Mouse (Mus musculus): Measurements from ENCODE around the gene Mrpl53. TPM values are rescaled to one million over a fixed set of nuclear protein-coding genes. Genes with fewer than 3 reads are reported as not detected.
A peak's percentile ranks its signal among the peaks of the same experiment; 100 is the strongest.

Gene Mrpl53
- total RNA-seq (2021): 100 to 1,000 TPM; 127 to 151 TPM

DNA sequence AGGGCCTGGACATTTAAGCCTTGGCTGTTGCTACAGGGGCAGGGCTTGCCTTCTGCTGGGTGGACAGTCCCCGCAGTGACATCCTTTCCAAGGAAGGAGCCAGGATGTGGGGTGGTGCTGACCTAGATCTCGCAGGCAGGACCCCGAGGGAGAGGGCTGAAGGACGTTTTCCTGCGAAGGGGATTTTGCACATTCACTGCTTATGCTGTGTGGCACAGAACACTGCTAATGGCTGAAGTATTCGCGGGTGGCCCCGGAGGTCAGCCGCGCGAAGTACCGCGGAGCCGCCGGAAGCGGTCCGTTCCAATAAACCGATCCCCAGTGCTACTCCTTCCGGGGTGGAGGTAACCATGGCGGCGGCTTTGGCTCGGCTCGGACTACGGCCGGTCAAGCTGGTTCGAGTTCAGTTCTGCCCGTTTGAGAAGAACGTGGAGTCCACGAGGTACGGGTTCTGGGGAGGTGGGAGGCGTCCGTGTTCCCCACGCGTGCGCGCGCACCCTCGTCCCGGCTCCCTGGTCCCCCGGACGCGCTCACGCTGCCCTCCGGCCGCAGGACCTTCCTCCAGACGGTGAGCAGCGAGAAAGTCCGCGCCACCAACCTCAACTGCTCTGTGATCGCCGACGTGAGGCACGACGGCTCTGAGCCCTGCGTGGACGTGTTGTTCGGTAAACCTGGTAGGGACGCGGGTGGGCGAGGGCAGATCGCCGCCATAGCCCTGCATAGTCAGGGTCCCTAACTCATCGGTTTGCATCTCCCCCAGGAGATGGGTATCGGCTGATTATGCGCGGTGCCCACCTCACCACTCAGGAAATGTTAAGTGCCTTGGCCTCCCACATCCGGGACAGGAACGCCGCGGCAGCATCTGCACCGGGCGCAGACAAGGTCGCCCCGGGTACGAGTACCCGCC lies at the start of gene Mrpl53:
Mrpl53 (plus strand) TSS at position 279 of the 907 bp plus-strand sequence.
- intact Hi-C loops (cut with DNase I): loop anchor here (5.0 kb wide), 1 partner anchor 158 kb away; no protein-coding TSS in a partner anchor
- peak; percentile 72 for DNase-seq (ENCODE audit: low spot score)

GRCm38 (mm10) chr6:83065995-83066394 lies 42.8 kb upstream of the Mrpl53 start:
- DNase-seq (ENCODE audit: low spot score): no peak
- intact Hi-C loops (cut with DNase I): loop anchor here (2.0 kb wide), 1 partner anchor 75 kb away; no protein-coding TSS in a partner anchor

- DNase-seq (ENCODE audit: low spot score): no peak
- intact Hi-C loops (cut with DNase I): loop anchor here (2.0 kb wide), 1 partner anchor 76 kb away; no protein-coding TSS in a partner anchor
Observed at GRCm38 (mm10) chr6:83066441-83066840, 42.4 kb upstream of the Mrpl53 start.

DNA sequence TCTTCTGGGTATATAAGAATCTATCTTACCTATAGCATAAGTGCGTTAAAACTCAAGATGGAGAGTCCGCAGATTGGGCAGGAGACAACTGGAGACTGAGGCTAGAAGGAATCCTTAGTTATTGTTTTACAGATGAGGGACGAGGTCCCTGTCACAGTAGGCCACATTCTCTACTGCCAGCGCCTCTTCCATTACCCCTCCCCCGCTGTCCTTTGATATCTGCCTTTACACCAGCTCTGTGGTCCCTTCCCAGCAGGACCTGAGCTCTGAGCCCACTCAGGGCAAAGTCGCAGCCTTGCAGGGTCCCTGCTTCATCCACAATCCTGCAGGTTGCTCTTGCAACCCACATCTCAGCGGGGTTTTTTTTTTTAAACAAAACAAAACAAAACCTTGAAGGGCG lies 40.6 kb upstream of the Mrpl53 start:
- DNase-seq (ENCODE audit: low spot score): no peak
- intact Hi-C loops (cut with DNase I): no loop called here

- DNase-seq (ENCODE audit: low spot score): no peak
- intact Hi-C loops (cut with DNase I): no loop called here
Observed at GRCm38 (mm10) chr6:83068706-83069487, 39.9 kb upstream of the Mrpl53 start.

DNA sequence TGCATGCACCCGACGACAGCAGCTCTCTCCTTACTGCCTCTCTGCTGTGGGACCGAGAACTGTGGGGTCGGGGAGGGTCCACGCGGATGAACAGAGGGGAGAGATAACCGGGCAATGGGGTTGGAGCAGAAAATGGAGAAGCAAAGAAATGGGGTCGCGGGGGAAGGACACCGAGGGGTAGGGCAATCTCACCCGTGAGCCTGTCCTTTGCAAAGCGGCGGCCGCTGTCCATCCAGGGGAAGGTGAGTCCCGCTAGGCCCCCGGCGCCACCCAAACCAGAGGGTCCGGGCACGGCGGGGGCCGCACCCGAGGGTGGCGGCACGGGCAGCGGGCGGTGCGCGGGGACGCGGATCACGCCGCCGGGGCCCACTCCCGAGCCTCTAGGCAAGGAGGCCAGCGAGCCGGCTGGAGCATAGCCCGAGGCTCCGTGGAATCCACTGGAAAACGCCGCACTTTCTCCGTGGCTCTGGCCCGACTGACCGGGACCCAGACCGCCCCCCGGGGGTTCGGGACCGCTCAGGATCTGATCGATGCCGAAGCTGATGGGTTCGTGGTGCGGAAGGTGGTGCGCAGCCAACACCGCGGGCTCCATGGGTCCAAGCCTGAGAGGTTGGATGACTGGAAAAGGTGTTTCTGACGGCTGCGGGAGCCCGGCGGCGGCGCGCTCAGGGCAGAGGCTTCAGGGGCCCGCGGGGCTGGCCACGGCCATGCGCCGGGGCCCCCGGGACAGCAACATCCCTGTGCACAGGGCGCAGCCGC lies 39.2 kb upstream of the Mrpl53 start:
- no peak for DNase-seq (ENCODE audit: low spot score)
- intact Hi-C loops (cut with DNase I): no loop called here

DNA sequence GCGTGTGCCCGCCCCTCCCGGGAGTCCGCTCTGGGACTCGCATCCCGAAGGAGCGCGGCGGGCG lies 38.8 kb upstream of the Mrpl53 start, which contains the start of gene Tlx2:
Tlx2 (minus strand) TSS at position 47 of the 64 bp plus-strand sequence.
- intact Hi-C loops (cut with DNase I): no loop called here
- no peak for DNase-seq (ENCODE audit: low spot score)

DNA sequence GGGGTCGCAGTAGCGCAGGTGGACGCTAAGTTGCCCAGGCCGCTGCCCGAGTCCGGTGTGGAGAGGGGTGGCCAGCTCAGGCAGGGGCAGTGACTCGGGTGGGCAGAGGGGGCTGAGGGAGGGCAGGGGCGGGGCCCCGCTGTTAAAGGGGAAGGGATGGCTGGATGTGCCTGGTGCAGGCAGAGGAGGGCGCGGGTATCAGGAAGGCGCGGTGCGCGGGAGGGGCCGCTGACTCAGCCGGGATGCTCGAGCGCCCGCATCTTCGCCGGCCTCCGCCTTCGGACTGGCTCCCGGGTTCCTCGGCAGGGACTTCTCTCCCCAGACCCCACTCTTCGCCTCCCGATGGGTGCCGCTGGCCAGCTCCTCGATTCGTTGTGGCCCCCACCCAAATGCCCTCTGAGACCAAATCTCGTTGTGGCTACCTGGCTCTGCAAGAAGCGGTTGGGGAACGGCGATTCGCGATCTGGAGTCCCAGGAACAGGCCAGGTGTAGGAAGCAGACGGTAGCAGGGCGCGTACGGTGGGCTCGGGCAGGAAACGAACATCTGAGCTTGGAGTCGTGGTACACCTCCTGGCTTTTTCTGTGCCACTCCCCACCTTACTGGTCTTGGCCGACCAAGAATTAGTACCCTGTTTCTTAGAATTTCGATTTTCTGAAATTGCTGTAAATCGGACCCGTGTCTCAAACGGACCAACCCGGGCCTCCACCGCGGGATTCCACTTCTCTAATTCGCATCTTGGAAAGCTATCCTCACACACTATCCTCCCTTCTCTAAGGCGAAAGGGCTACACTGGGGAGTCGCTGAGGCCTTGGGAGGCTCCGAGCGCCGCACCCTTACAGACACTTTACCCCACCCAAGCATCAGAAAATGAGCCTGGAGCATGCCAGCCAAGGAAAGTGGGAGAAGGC lies 38.3 kb upstream of the Mrpl53 start:
- intact Hi-C loops (cut with DNase I): no loop called here

GRCm38 (mm10) chr6:83071220-83071619 lies 37.6 kb upstream of the Mrpl53 start:
- intact Hi-C loops (cut with DNase I): no loop called here
- DNase-seq (ENCODE audit: low spot score): no peak

More for the DNA sequence above, 38.3 kb upstream of the Mrpl53 start:
- DNase-seq (ENCODE audit: low spot score): no peak

DNA sequence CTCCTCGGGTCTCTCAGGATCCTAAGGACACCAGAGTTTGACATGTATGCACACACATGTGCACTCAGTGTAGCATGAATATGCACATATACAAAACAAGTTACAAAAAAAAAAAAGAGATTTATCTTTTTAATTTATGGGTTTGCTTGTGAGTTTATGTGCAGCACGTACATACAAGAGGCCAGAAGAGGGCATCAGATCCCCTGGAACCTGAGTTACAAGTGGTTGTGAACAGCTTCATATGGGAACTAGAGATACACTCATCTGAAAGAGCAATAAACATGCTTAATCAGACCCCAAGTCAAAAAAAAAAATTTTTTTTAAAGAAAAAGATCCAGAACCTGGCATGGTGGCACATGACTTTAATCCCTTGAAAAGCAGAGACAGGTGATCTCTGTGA lies 33.9 kb upstream of the Mrpl53 start:
- intact Hi-C loops (cut with DNase I): no loop called here
- DNase-seq (ENCODE audit: low spot score): no peak

DNA sequence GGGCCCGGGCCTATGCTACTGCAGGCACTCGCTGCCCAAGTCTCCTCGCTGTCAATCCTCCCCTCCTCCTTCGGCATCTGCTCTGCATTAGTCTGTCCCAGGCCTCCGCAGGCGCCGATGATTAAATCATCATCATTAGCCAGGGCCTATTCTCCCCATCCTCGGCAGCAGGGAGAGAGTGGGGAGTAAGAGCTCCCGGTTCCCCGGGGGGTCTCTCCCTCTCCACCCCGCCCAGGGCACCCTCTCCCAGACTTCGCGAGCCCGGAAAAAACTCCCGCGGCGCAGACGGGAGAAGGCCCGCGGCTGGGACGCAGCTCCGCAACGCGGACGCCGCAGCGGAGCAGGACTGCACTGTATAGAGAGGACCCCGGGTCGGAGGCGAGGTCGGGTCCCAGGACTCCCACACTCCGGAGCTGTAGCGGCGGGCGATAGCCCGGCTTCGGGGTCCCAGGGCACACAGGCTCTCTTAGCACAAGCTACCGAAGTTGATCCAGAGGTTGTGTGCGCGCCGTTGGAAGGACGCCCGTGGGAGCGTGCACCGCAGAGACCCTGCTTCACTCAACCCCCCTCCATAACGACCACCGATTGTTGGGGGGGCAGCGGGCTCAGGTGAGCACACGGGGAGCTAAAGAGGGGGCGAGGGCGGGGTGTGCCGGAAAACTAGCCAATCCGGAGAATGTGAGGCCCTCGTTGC lies 31.1 kb upstream of the Mrpl53 start, which contains the start of gene Pcgf1:
Pcgf1 (plus strand) TSS at position 240 of the 694 bp plus-strand sequence.
- intact Hi-C loops (cut with DNase I): loop anchor here (2.0 kb wide), 1 partner anchor 81 kb away; no protein-coding TSS in a partner anchor
- no peak for DNase-seq (ENCODE audit: low spot score)

GRCm38 (mm10) chr6:83078324-83078858 lies 30.4 kb upstream of the Mrpl53 start:
- intact Hi-C loops (cut with DNase I): no loop called here
- DNase-seq (ENCODE audit: low spot score): peak; percentile 98

GRCm38 (mm10) chr6:83080210-83080609 lies 28.6 kb upstream of the Mrpl53 start:
- intact Hi-C loops (cut with DNase I): no loop called here
- DNase-seq (ENCODE audit: low spot score): no peak

DNA sequence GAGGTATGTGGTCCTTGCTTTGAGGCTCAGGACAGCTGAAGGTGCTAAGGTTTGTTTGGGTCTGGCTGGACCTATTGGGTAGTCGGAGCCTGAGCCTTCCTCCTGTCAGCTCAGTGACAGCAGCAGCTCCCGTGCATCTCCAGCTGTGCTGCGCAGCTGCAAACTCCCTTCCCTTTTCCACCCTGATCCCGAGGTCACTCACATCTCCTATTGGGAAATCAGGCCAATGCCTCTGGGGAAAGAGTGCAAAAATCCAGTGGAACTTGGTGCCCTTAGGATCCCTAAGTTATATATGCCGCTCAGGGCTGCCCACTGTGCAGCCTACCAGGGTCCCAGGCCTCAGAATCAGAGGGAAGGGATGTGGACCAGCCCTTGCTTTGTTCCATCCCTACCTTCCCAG lies 25.3 kb upstream of the Mrpl53 start:
- no peak for DNase-seq (ENCODE audit: low spot score)
- intact Hi-C loops (cut with DNase I): no loop called here

GRCm38 (mm10) chr6:83084477-83084876 lies 24.4 kb upstream of the Mrpl53 start:
- DNase-seq (ENCODE audit: low spot score): no peak
- intact Hi-C loops (cut with DNase I): no loop called here

- DNase-seq (ENCODE audit: low spot score): no peak
- intact Hi-C loops (cut with DNase I): no loop called here
Observed at GRCm38 (mm10) chr6:83086121-83087035, 22.5 kb upstream of the Mrpl53 start, which contains the start of gene Lbx2. Lbx2 (plus strand) TSS chr6:83086367.

GRCm38 (mm10) chr6:83087205-83087925 lies 21.5 kb upstream of the Mrpl53 start:
- intact Hi-C loops (cut with DNase I): no loop called here
- no peak for DNase-seq (ENCODE audit: low spot score)
